Mouse (Mus musculus) kidney, postnatal 0 days (tissue): ENCODE measurements around the gene A530064D06Rik. TPM values are rescaled to one million over a fixed set of nuclear protein-coding genes. Genes with fewer than 3 reads are reported as not detected.

Experiments used
- ATAC-seq: fragments of 200-750 bp; cut with Nextera tagmentation; replicated peaks from 2 replicates; pipeline ENCODE4 v1.8.0; 2017; ENCODE audit warnings: low read depth, moderate number of reproducible peaks, moderate TSS enrichment, moderate library complexity; ENCODE audit not compliant: low FRiP score
- DNase-seq: peaks from one replicate; pipeline ENCODE4 v3.0.0-alpha.2; 2016; ENCODE audit warnings: low spot score
- H3K27ac ChIP-seq: fragments of 300-500 bp; sonication (generic); 2 replicates; pipeline ENCODE4 v1.5.1; 2014; ENCODE audit warnings: mild to moderate bottlenecking
- H3K27me3 ChIP-seq: fragments of 300-500 bp; sonication (generic); 2 replicates; pipeline ENCODE4 v1.6.1; 2014; ENCODE audit warnings: low read length, mixed read lengths; ENCODE audit not compliant: insufficient read depth
- H3K36me3 ChIP-seq: fragments of 300-500 bp; sonication (generic); 2 replicates; pipeline ENCODE4 v1.6.1; 2014; ENCODE audit warnings: low read length, mixed read lengths; ENCODE audit not compliant: insufficient read depth
- H3K4me1 ChIP-seq: fragments of 300-500 bp; sonication (generic); replicated peaks from 2 replicates; pipeline ENCODE4 v1.6.1; 2014; ENCODE audit warnings: antibody characterized with exemption, low read length, mixed read lengths; ENCODE audit not compliant: insufficient read depth
- H3K4me2 ChIP-seq: fragments of 300-500 bp; sonication (generic); 2 replicates; pipeline ENCODE4 v1.6.1; 2014; ENCODE audit warnings: mild to moderate bottlenecking, low read length, moderate library complexity, mixed read lengths
- H3K4me3 ChIP-seq: fragments of 300-500 bp; sonication (generic); replicated peaks from 2 replicates; pipeline ENCODE4 v1.5.1; 2014; ENCODE audit warnings: low read depth, low read length
- H3K9ac ChIP-seq: fragments of 300-500 bp; sonication (generic); 2 replicates; pipeline ENCODE4 v1.6.1; 2014; ENCODE audit warnings: low read depth, low read length
- H3K9me3 ChIP-seq: fragments of 300-500 bp; sonication (generic); replicated peaks from 2 replicates; pipeline ENCODE4 v1.6.1; 2016; ENCODE audit warnings: low read length, inconsistent platforms, mixed read lengths
- CTCF ChIP-seq: IDR thresholded peaks from 2 replicates; pipeline ENCODE4 v1.5.1; 2016; ENCODE audit warnings: antibody characterized with exemption, low read depth, mild to moderate bottlenecking, moderate library complexity
- WGBS: fragments of 180-500 bp; shearing (Covaris S2); extraction: QIAGEN DNeasy Blood & Tissue Kit; methylation state at CpG from one replicate; pipeline ENCODE4 v1.1.7; 2014; 5-methylcytosine and 5-hydroxymethylcytosine counted together
- polyA plus RNA-seq: library from polyadenylated mRNA; unstranded; fragments of >200 nt; fragmentation: Nextera tagmentation; extraction: Ambion mirVana; gene quantifications from 2 replicates; pipeline ENCODE4 v1.2.1, GENCODE M21; 2015

The A530064D06Rik gene
- polyA plus RNA-seq, 1 experiment from 2014 or later = 0.08 TPM

- no peak for ATAC-seq
- no peak overlapping the region for H3K4me2 ChIP-seq
- no peaks in the 10 kb centered on the region for H3K9me3 ChIP-seq
- H3K9ac ChIP-seq = no peak overlapping the region
- no peaks in the 10 kb centered on the region for H3K4me1 ChIP-seq
- no peaks in the 10 kb centered on the region for H3K27me3 ChIP-seq
- DNase-seq = no peak
- no peak for TF ChIP-seq CTCF
- H3K27ac ChIP-seq = no peak overlapping the region
- H3K4me3 ChIP-seq = no peak overlapping the region
- H3K36me3 ChIP-seq = no peaks in the 10 kb centered on the region
- 65% methylated on average over 1 of the region's 1 CpGs for WGBS
Measured at GRCm38 (mm10) chr17:48157382-48158076, 9.5 kb downstream of the A530064D06Rik start.

DNA sequence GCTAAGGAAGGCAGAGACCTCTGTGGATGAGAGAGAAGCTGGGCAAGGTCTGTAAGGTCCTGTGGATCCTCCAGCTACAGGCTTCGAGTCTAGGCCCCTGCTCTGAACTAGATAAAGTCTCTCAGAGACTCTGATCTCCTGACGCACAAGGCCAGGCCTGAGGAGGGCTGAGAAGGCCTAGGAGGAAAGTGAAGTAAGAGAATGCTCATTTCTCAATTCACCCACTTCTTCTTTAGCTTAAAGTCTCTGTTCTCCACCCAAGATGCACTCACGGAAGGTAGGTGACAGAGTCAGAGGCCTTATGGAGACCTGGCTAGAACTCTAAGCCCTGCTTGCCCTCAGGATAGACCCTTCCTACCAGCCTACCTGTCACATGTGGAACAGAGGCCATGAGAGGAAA, 21.0 kb downstream of the A530064D06Rik start, which contains the start of gene 9830107B12Rik:
TSS of gene 9830107B12Rik (minus strand) at position 149 of the 400 bp plus-strand sequence.
- Histone ChIP-seq H3K4me1 (no peaks in the 10 kb centered on the region), H3K27me3 (no peaks in the 10 kb centered on the region), H3K27ac (no peak within 1 kb of the TSS), H3K4me2 (no peak within 1 kb of the TSS), H3K9me3 (no peaks in the 10 kb centered on the region), H3K9ac (no peak within 1 kb of the TSS), H3K4me3 (no peak within 1 kb of the TSS), H3K36me3 (no peaks in the 10 kb centered on the region)
- 76% methylated on average over 3 of the region's 3 CpGs for WGBS
- no peak for DNase-seq
- TF ChIP-seq CTCF = no peak
- ATAC-seq = no peak

DNA sequence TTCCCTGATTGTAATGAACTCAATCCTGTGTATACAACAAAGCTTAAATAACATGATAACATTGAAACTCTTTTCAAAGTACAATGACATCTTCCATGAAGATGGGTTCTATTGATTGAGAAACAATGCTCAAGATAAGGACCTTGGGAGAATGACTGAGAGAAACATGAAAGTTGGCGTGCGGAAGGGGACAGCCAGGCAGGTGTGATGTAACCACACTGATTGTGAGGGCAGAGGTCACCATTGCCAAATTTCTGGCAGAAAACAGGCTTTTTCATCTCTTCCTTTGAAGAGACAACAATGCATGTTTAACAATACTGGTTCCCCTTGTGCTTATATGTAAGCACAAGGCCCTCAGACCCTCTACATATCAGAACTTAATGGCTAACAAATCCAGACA, 34.3 kb downstream of the A530064D06Rik start:
- TF ChIP-seq CTCF = no peak
- Histone ChIP-seq H3K36me3 (no peaks in the 10 kb centered on the region), H3K4me1 (no peaks in the 10 kb centered on the region), H3K27me3 (no peaks in the 10 kb centered on the region), H3K27ac (no peak overlapping the region), H3K4me3 (no peak overlapping the region), H3K9me3 (no peaks in the 10 kb centered on the region), H3K9ac (no peak overlapping the region), H3K4me2 (no peak overlapping the region)
- 82% methylated on average over 2 of the region's 2 CpGs for WGBS
- ATAC-seq (no peak), DNase-seq (no peak)

DNA sequence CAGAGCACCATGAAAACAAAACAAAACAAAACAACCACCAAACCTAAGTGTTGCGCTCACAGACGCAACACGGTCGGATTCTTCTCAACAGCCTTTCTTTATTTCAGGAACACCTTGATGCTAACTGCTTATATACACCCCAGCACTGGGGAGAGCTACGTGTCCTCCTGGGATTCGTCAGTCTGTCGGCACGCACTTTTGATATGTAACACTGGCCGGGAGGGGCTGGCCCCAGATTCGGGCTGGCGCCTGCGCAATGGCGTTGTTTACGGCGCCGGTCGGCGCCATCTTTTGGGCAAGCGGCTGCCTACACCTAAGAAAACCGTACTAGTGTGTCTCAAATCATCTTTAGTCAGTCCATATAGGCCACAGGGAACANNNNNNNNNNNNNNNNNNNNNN, 46.6 kb downstream of the A530064D06Rik start:
- Histone ChIP-seq H3K27ac (no peak overlapping the region), H3K36me3 (no peaks in the 10 kb centered on the region), H3K4me3 (no peak overlapping the region), H3K9ac (no peak overlapping the region), H3K27me3 (no peaks in the 10 kb centered on the region), H3K4me1 (no peaks in the 10 kb centered on the region), H3K9me3 (no peaks in the 10 kb centered on the region), H3K4me2 (no peak overlapping the region)
- no peak for ATAC-seq
- WGBS = 93% methylated on average over 20 of the region's 20 CpGs
- TF ChIP-seq CTCF = no peak
- no peak for DNase-seq

GRCm38 (mm10) chr17:48119656-48120055, 47.4 kb downstream of the A530064D06Rik start:
- ATAC-seq = 0 out of 2 replicates have a peak, but pooled peaks have one; percentile 5
- Histone ChIP-seq H3K4me2 (no peak overlapping the region), H3K9me3 (no peaks in the 10 kb centered on the region), H3K4me3 (no peak overlapping the region), H3K27ac (no peak overlapping the region), H3K9ac (no peak overlapping the region), H3K4me1 (no peaks in the 10 kb centered on the region), H3K27me3 (no peaks in the 10 kb centered on the region), H3K36me3 (no peaks in the 10 kb centered on the region)
- DNase-seq = peak; percentile 83
- 19% methylated on average over 3 of the region's 3 CpGs for whole genome bisulfite sequencing
- peak; percentile 94 for TF ChIP-seq CTCF

GRCm38 (mm10) chr17:48118570-48118969, 48.5 kb downstream of the A530064D06Rik start:
- TF ChIP-seq CTCF = no peak
- no peak for ATAC-seq
- DNase-seq = no peak
- 83% methylated on average over 1 of the region's 1 CpGs for WGBS
- Histone ChIP-seq H3K4me2 (no peak overlapping the region), H3K9me3 (no peaks in the 10 kb centered on the region), H3K27ac (no peak overlapping the region), H3K9ac (no peak overlapping the region), H3K36me3 (no peaks in the 10 kb centered on the region), H3K4me3 (no peak overlapping the region), H3K27me3 (no peaks in the 10 kb centered on the region), H3K4me1 (no peaks in the 10 kb centered on the region)
